Mouse (Mus musculus): ENCODE measurements around the gene Sox10.

Sox10 gene

GRCm38 (mm10) chr15:79124331-79124875 is 40.6 kb downstream of the Sox10 start:
- DNase-seq (ENCODE audit: low read depth, low spot score), result no peak

DNA sequence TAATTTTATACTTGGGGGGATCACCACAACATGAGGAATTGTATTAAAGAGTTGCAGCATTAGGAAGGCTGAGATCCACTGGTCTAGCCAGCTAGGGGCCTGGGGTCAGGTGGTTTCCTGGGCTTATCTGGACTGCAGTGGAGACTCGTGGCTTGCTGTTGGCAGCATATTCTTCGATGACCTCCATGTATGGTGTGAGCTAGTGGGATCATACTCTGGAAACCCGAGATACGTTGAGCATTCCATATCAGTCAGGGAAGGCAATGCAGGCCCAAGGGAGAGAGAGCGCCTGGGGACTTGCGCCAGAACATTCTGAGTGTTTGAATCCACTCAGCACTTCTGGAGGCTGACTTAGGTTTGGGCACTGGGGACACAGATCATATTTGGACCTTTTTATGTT is 41.3 kb downstream of the Sox10 start:
- DNase-seq (ENCODE audit: low read depth, low spot score), result no peak

- no peak for DNase-seq (ENCODE audit: low read depth, low spot score)
Observed at GRCm38 (mm10) chr15:79122546-79122945, 42.5 kb downstream of the Sox10 start.

GRCm38 (mm10) chr15:79122119-79122518 is 42.9 kb downstream of the Sox10 start:
- DNase-seq (ENCODE audit: low read depth, low spot score), result no peak

GRCm38 (mm10) chr15:79119491-79119890 is 45.5 kb downstream of the Sox10 start:
- no peak for DNase-seq (ENCODE audit: low read depth, low spot score)

GRCm38 (mm10) chr15:79115276-79115675 is 49.8 kb downstream of the Sox10 start:
- DNase-seq (ENCODE audit: low read depth, low spot score), result no peak

DNA sequence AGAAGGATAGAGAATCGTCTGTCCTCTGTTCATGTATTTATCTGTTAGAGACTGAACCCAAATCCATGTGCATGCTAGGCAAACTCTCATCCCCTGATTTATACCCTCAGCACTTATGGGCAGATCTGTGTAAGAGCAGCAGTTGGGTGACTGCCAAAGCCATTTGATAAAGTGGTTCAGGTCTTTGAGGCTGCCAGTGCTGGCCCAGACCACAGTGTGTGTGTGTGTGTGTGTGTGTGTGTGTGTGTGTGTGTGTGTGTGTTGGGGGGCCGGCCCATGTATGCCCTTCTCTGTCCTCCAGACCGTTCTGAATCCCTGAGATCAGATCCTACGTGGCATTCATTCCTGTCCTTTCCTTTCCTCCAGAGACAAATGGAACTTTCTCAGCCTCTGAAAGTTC is 53.3 kb downstream of the Sox10 start:
- no peak for DNase-seq (ENCODE audit: low read depth, low spot score)

DNA sequence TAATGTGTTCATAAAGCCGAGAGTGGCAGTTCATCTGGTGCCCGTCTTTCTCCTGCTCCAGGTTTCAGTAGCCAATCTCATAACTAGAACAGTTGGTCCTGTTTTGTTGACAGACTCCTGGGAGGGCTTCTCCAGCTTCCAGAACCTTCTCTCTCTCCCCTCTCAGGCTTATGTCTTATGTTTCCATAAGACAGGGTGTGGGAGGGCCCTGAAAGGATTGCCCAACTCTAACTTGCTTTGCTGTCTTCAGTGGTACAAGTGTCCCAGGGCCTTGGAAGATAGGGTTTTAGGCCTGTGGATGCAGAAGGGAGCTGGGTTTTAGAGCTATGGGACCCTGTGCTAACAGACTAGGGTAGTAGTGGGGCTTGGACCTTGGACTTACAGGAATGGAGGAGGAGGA is 54.5 kb downstream of the Sox10 start:
- no peak for DNase-seq (ENCODE audit: low read depth, low spot score)

- DNase-seq (ENCODE audit: low read depth, low spot score), result no peak
Observed at GRCm38 (mm10) chr15:79110031-79110430, 55.0 kb downstream of the Sox10 start.

GRCm38 (mm10) chr15:79109321-79109934 is 55.6 kb downstream of the Sox10 start:
- no peak for DNase-seq (ENCODE audit: low read depth, low spot score)

GRCm38 (mm10) chr15:79108421-79109320 is 56.4 kb downstream of the Sox10 start, which contains the start of gene Micall1:
Micall1 (plus strand) TSS chr15:79108898.
- DNase-seq (ENCODE audit: low read depth, low spot score), result peak; percentile 41

GRCm38 (mm10) chr15:79107966-79108365 is 57.1 kb downstream of the Sox10 start:
- DNase-seq (ENCODE audit: low read depth, low spot score), result no peak

- DNase-seq (ENCODE audit: low read depth, low spot score), result no peak
Observed at GRCm38 (mm10) chr15:79105804-79106203, 59.2 kb downstream of the Sox10 start.

Data from embryo, embryonic 11.5 days (tissue).